Mouse (Mus musculus): ENCODE measurements around the gene Praf2. TPM values are rescaled to one million over a fixed set of nuclear protein-coding genes. Genes with fewer than 3 reads are reported as not detected.

Praf2 gene
- polyA plus RNA-seq, 1 experiment, result 10.8 TPM

- no peaks in the 10 kb centered on the region for H3K4me1 ChIP-seq (ENCODE audit: control insufficient read depth, insufficient read depth, insufficient read length, low read length)
- peak within 1 kb of the TSS; percentile 91 for H3K27ac ChIP-seq (replicated peaks; ENCODE audit: low read depth, low read length)
- peak within 1 kb of the TSS; percentile 96 for H3K4me3 ChIP-seq (ENCODE audit: insufficient read depth, low read depth, low read length)
Measured at GRCm38 (mm10) chrX:7762137-7762920, 34.1 kb downstream of the Praf2 start, which contains the start of gene Tfe3. Gene Tfe3 (plus strand): TSS chrX:7762560.

GRCm38 (mm10) chrX:7762921-7763197, 34.6 kb downstream of the Praf2 start:
- Histone ChIP-seq H3K27ac (replicated peaks; ENCODE audit: low read depth, low read length) (peak overlapping the region; percentile 91), H3K4me3 (ENCODE audit: insufficient read depth, low read depth, low read length) (peak overlapping the region; percentile 96), H3K4me1 (ENCODE audit: control insufficient read depth, insufficient read depth, insufficient read length, low read length) (no peaks in the 10 kb centered on the region)

GRCm38 (mm10) chrX:7763631-7764393, 35.6 kb downstream of the Praf2 start:
- no peaks in the 10 kb centered on the region for H3K4me1 ChIP-seq (ENCODE audit: control insufficient read depth, insufficient read depth, insufficient read length, low read length)
- H3K4me3 ChIP-seq (ENCODE audit: insufficient read depth, low read depth, low read length), result peak overlapping the region; percentile 96
- peak overlapping the region; percentile 91 for H3K27ac ChIP-seq (replicated peaks; ENCODE audit: low read depth, low read length)

- Histone ChIP-seq H3K4me3 (ENCODE audit: insufficient read depth, low read depth, low read length) (peak overlapping the region; percentile 96), H3K27ac (replicated peaks; ENCODE audit: low read depth, low read length) (peak overlapping the region; percentile 74)
Measured at GRCm38 (mm10) chrX:7764657-7765280, 36.5 kb downstream of the Praf2 start.

GRCm38 (mm10) chrX:7765281-7765670, 37.0 kb downstream of the Praf2 start:
- Histone ChIP-seq H3K27ac (replicated peaks; ENCODE audit: low read depth, low read length) (peak overlapping the region; percentile 74), H3K4me1 (ENCODE audit: control insufficient read depth, insufficient read depth, insufficient read length, low read length) (no peaks in the 10 kb centered on the region), H3K4me3 (ENCODE audit: insufficient read depth, low read depth, low read length) (peak overlapping the region; percentile 96)

More at GRCm38 (mm10) chrX:7764657-7765280, 36.5 kb downstream of the Praf2 start:
- no peaks in the 10 kb centered on the region for H3K4me1 ChIP-seq (ENCODE audit: control insufficient read depth, insufficient read depth, insufficient read length, low read length)

GRCm38 (mm10) chrX:7765764-7766163, 37.5 kb downstream of the Praf2 start:
- H3K4me1 ChIP-seq (ENCODE audit: control insufficient read depth, insufficient read depth, insufficient read length, low read length), result no peaks in the 10 kb centered on the region
- H3K4me3 ChIP-seq (ENCODE audit: insufficient read depth, low read depth, low read length), result peak overlapping the region; percentile 96

GRCm38 (mm10) chrX:7769302-7770017, 41.2 kb downstream of the Praf2 start:
- Histone ChIP-seq H3K27ac (replicated peaks; ENCODE audit: low read depth, low read length) (no peak overlapping the region), H3K4me1 (ENCODE audit: control insufficient read depth, insufficient read depth, insufficient read length, low read length) (no peaks in the 10 kb centered on the region), H3K4me3 (ENCODE audit: insufficient read depth, low read depth, low read length) (no peak overlapping the region)

More at GRCm38 (mm10) chrX:7765764-7766163, 37.5 kb downstream of the Praf2 start:
- peak overlapping the region; percentile 74 for H3K27ac ChIP-seq (replicated peaks; ENCODE audit: low read depth, low read length)

GRCm38 (mm10) chrX:7772766-7773165, 44.5 kb downstream of the Praf2 start:
- Histone ChIP-seq H3K4me3 (ENCODE audit: insufficient read depth, low read depth, low read length) (no peak overlapping the region), H3K4me1 (ENCODE audit: control insufficient read depth, insufficient read depth, insufficient read length, low read length) (no peaks in the 10 kb centered on the region), H3K27ac (replicated peaks; ENCODE audit: low read depth, low read length) (no peak overlapping the region)

- Histone ChIP-seq H3K4me3 (ENCODE audit: insufficient read depth, low read depth, low read length) (no peak overlapping the region), H3K27ac (replicated peaks; ENCODE audit: low read depth, low read length) (no peak overlapping the region), H3K4me1 (ENCODE audit: control insufficient read depth, insufficient read depth, insufficient read length, low read length) (no peaks in the 10 kb centered on the region)
Measured at GRCm38 (mm10) chrX:7775501-7776205, 47.4 kb downstream of the Praf2 start.

GRCm38 (mm10) chrX:7776329-7777082, 48.3 kb downstream of the Praf2 start:
- Histone ChIP-seq H3K27ac (replicated peaks; ENCODE audit: low read depth, low read length) (no peak overlapping the region), H3K4me1 (ENCODE audit: control insufficient read depth, insufficient read depth, insufficient read length, low read length) (no peaks in the 10 kb centered on the region), H3K4me3 (ENCODE audit: insufficient read depth, low read depth, low read length) (no peak overlapping the region)

- Histone ChIP-seq H3K4me3 (ENCODE audit: insufficient read depth, low read depth, low read length) (no peak overlapping the region), H3K27ac (replicated peaks; ENCODE audit: low read depth, low read length) (no peak overlapping the region), H3K4me1 (ENCODE audit: control insufficient read depth, insufficient read depth, insufficient read length, low read length) (no peaks in the 10 kb centered on the region)
Measured at GRCm38 (mm10) chrX:7778450-7779244, 50.4 kb downstream of the Praf2 start.

- Histone ChIP-seq H3K27ac (replicated peaks; ENCODE audit: low read depth, low read length) (no peak overlapping the region), H3K4me1 (ENCODE audit: control insufficient read depth, insufficient read depth, insufficient read length, low read length) (no peaks in the 10 kb centered on the region), H3K4me3 (ENCODE audit: insufficient read depth, low read depth, low read length) (no peak overlapping the region)
Measured at GRCm38 (mm10) chrX:7779294-7779693, 51.1 kb downstream of the Praf2 start.

Data from brown adipose tissue, adult 24 weeks (tissue).